Mouse (Mus musculus) inflammation-experienced regulatory T-cells, adult 6 months (primary cell): ENCODE measurements around the gene Haus5. TPM values are rescaled to one million over a fixed set of nuclear protein-coding genes. Genes with fewer than 3 reads are reported as not detected.
A peak's percentile ranks its signal among the peaks of the same experiment; 100 is the strongest.

ENCODE experiments used
- ATAC-seq: one replicate; pipeline ENCODE4 v1.8.0; 2017
- polyA plus RNA-seq, 3 experiments: library from polyadenylated mRNA; unstranded; fragments of 100-300 nt; shearing (Covaris generic); gene quantifications; one replicate each; pipeline ENCODE4 v1.2.1; 2017

Gene Haus5
- polyA plus RNA-seq, 3 experiments from 2014 or later: 23.9 to 33.9 (median 26.4) TPM

DNA sequence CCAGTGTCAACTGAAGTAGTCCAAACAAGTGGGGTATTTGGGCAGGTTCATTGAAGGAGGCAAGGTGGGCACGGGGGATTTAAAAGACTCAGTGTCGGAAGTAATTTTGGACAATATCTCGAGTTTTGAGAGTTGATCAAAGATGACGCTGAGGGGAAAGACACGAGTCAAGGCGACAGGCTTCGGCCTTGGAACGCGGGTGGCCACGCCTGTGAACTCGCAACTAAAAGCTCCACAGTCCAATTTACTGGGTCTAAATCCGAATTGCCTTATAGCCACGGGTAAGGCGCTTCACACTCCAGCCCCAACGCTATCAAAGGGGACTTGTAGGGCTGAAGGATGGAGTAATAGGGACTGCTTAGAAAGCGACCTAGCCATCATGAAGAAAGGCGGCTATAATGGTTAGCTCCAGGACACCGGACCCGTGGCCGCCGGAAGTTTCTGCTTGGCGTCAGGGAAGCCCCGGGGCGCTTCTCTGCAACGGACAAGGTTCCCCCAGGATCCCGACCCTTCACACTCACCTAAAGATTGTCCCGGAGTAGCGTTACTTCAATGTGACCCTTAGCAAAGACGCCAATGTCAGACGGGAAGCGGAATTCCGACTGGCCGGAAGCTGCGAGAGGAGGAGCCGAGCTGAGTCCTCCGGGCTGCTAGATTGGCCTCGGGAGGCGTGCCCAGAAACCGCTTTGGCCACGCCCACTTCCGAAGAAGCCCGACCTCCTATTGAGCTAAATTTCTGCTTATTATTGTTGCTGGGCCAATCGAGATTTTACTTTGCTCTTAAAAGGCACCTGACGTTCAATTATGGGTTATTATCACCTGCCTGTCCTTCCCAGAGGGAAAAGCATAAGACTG lies 39.0 kb downstream of the Haus5 start, which contains the start of gene Cox6b1:
Gene Cox6b1, minus strand, starts transcription at position 622 of the 855 bp plus-strand sequence.
- peak; percentile 100 for ATAC-seq

- ATAC-seq: no peak
Measured at GRCm38 (mm10) chr7:30619202-30619601, 45.6 kb downstream of the Haus5 start.

DNA sequence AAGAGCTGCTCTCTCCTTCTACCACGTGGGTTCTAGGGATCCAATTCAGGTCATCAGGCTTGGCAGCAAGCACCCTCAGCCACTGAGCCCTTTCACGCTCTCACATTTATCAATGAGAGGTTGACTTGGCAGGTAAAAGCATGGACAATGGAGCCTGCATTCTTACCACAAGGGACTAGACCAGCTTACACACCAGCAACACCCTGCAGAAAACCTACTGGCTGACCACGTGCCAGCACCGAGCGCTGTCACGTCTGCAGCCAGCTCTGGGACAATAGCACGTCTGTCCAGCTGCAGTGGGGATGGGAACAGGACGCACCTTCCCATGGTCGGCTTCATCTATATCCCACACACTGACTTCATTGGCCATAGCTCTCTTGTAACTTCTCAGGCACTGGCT lies 46.1 kb downstream of the Haus5 start:
- ATAC-seq: no peak

DNA sequence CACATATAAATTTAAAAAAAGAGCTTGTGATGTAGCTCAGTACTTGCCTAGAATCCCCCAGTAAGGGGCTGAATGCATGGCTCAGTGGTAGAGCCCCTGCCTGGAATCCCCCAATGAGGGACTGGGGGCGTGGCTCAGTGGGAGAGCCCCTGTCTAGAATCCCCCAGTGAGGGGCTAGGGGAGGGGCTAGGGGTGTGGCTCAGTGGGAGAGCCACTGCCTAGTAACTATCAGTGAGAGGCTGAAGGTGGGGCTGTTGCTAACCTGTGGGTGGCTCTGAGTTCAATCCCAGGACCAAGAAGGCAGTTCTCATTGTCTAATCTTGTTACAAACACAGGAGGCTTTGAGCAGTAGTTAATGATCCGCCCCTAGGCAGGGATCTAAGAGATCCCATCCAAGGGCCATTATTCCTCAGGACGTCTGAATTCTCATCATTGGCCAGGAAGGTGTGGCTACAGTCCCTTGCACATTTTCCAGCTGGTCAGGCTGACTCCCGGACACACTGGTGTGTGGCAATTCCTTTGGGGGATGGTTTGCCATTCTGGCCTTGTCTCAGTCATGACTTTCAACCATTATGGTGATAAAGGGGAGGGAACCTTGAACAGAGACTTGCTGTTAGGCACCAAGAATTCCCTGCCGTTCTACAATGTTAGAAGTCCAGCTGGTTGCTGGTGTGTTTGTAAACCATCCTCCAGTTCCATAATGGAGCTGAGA lies 49.6 kb downstream of the Haus5 start:
- no peak for ATAC-seq

- peak; percentile 46 for ATAC-seq
Measured at GRCm38 (mm10) chr7:30614454-30614853, 50.3 kb downstream of the Haus5 start.

DNA sequence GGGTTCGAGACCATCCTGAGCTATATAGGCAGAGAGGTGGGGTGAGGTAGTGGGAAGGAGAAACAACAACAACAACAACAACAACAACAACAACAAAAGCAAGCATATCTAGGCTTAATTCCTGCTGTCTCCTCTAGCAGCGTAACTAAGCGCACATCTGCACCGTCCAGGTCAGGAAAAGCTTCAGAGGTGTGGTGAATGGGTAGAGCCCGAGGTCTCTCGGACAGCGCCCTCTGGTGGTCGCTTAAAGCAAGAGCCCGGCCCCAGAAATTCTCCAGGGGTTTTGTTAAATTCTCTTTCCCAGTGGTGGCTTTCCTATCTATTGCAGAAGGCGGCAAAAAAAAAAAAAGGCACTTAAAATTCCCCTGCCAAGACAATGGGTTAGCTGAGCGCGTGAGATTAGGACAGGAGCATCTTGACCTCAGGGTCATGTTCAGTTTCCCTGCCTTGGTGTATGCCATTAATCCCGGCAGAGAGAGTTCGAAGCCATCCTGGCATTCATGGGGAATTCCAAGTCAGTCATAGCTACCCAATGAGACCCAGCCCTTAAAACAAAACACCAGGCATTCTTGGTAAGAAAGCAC lies 51.2 kb downstream of the Haus5 start:
- peak; percentile 77 for ATAC-seq

GRCm38 (mm10) chr7:30612654-30613402 lies 52.0 kb downstream of the Haus5 start, which contains the start of gene Upk1a:
Gene Upk1a (minus strand): TSS chr7:30612847.
- no peak for ATAC-seq

DNA sequence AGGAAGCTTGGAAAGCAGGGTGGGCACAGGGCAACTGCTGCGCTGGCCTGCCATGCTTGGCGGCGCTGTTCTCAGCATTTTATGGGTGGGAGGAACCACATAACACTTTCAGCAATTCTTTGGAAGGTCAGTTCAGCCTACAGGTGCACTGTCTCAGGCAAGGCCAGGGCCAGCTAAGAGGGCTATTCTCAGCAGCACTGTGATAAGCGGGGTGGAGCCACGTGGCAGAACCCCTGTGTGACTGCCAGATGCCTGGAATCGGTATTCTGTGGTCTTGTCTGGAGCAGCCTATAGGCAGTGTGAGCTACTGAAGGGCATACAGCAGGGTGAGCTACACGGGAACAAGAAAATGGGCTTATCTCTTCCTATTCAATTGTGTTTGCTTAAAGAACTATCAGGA lies 54.8 kb downstream of the Haus5 start:
- ATAC-seq: no peak

DNA sequence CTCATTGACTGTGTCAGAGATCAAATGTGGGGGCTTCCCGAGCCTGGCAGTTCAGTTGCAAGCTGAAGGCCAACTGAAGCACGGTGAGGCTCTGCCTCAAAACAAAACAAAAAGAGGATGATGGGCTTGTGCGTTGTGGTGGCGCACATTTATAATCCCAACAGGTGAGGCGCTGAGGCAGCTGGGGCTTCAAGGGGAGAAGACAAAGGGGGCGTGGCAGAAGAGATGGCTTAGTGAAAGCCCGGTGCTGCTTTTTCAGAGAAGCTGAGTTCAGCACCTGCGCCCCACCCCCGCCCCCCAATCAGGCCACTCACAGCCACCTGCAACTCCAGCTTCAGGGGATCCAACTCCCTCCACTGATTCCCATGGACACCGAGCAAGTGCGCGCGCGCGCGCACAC lies 56.3 kb downstream of the Haus5 start:
- no peak for ATAC-seq

GRCm38 (mm10) chr7:30607706-30608309 lies 57.0 kb downstream of the Haus5 start:
- peak; percentile 74 for ATAC-seq

GRCm38 (mm10) chr7:30604944-30605343 lies 59.9 kb downstream of the Haus5 start:
- no peak for ATAC-seq

- no peak for ATAC-seq
Measured at GRCm38 (mm10) chr7:30604424-30604823, 60.4 kb downstream of the Haus5 start.

Other genes with a start within 250 kb of the Haus5 start
- gene Hcst, start 245.1 kb downstream of the Haus5 start, polyA plus RNA-seq: 100 to 1,000 TPM; 484 to 574 (median 552) TPM
- 10 to 100 TPM; 37.3 to 50.8 (median 41.1) TPM for gene Nfkbid, start 243.3 kb downstream of the Haus5 start, polyA plus RNA-seq
- gene Aplp1, start 219.5 kb downstream of the Haus5 start, polyA plus RNA-seq: 1 to 10 TPM; 6.0 to 7.4 (median 6.0) TPM
- gene Kirrel2, start 207.3 kb downstream of the Haus5 start, polyA plus RNA-seq: not detected
- under 1 TPM in 1 of 3 experiments, not detected in 2; 0.11 TPM for gene Nphs1, start 206.7 kb downstream of the Haus5 start, polyA plus RNA-seq
- not detected for gene Prodh2, start 171.4 kb downstream of the Haus5 start, polyA plus RNA-seq
- gene Arhgap33, start 129.9 kb downstream of the Haus5 start, polyA plus RNA-seq: 1 to 10 TPM in 1 of 3 experiments, under 1 TPM in 2; 0.28 to 1.1 (median 0.91) TPM
- gene Hspb6, start 112.8 kb downstream of the Haus5 start, polyA plus RNA-seq: 1 to 10 TPM; 2.7 to 3.6 (median 2.8) TPM
- gene Proser3, start 112.7 kb downstream of the Haus5 start, polyA plus RNA-seq: 1 to 10 TPM; 2.8 to 4.5 (median 4.0) TPM
- gene Lin37, start 105.2 kb downstream of the Haus5 start, polyA plus RNA-seq: 100 to 1,000 TPM in 2 of 3 experiments, 10 to 100 TPM in 1; 94.5 to 112 (median 109) TPM
- 10 to 100 TPM; 56.1 to 60.5 (median 60.0) TPM for gene U2af1l4, start 101.7 kb downstream of the Haus5 start, polyA plus RNA-seq
- gene Gm49396, start 101.7 kb downstream of the Haus5 start, polyA plus RNA-seq: 10 to 100 TPM; 45.7 to 85.3 (median 82.8) TPM
- 100 to 1,000 TPM; 271 to 363 (median 299) TPM for gene Psenen, start 101.4 kb downstream of the Haus5 start, polyA plus RNA-seq
- 100 to 1,000 TPM; 118 to 196 (median 157) TPM for gene Igflr1, start 99.6 kb downstream of the Haus5 start, polyA plus RNA-seq
- gene Kmt2b, start 76.3 kb downstream of the Haus5 start, polyA plus RNA-seq: 10 to 100 TPM; 15.7 to 23.0 (median 22.6) TPM
- gene Zbtb32, start 66.1 kb downstream of the Haus5 start, polyA plus RNA-seq: 10 to 100 TPM; 11.7 to 28.7 (median 11.9) TPM
- gene Upk1a, start 52.1 kb downstream of the Haus5 start, polyA plus RNA-seq: 1 to 10 TPM in 2 of 3 experiments, under 1 TPM in 1; 0.47 to 3.1 (median 1.5) TPM
- 100 to 1,000 TPM; 376 to 780 (median 668) TPM for gene Cox6b1, start 38.8 kb downstream of the Haus5 start, polyA plus RNA-seq
- not detected for gene Etv2, start 29.1 kb downstream of the Haus5 start, polyA plus RNA-seq
- gene Rbm42, start 14.7 kb downstream of the Haus5 start, polyA plus RNA-seq: 10 to 100 TPM; 21.7 to 30.7 (median 28.0) TPM
- gene Pmis2, start 6.6 kb upstream of the Haus5 start, polyA plus RNA-seq: not detected
- not detected for gene 2200002J24Rik, start 33.9 kb upstream of the Haus5 start, polyA plus RNA-seq
- gene Atp4a, start 47.2 kb upstream of the Haus5 start, polyA plus RNA-seq: not detected
- gene Tmem147, start 64.5 kb upstream of the Haus5 start, polyA plus RNA-seq: 10 to 100 TPM; 43.1 to 55.2 (median 48.6) TPM
- under 1 TPM in 2 of 3 experiments, not detected in 1; 0.39 to 0.46 TPM for gene Gapdhs, start 78.7 kb upstream of the Haus5 start, polyA plus RNA-seq
- gene Sbsn, start 86.5 kb upstream of the Haus5 start, polyA plus RNA-seq: 1 to 10 TPM in 2 of 3 experiments, not detected in 1; 1.5 to 1.6 TPM
- not detected for gene Dmkn, start 98.8 kb upstream of the Haus5 start, polyA plus RNA-seq
- not detected for gene Krtdap, start 122.9 kb upstream of the Haus5 start, polyA plus RNA-seq
- 1 to 10 TPM in 1 of 3 experiments, under 1 TPM in 2; 0.50 to 3.1 (median 0.82) TPM for gene Ffar2, start 158.8 kb upstream of the Haus5 start, polyA plus RNA-seq
- under 1 TPM in 1 of 3 experiments, not detected in 2; 0.27 TPM for gene Ffar3, start 191.2 kb upstream of the Haus5 start, polyA plus RNA-seq
- gene Ffar1, start 196.6 kb upstream of the Haus5 start, polyA plus RNA-seq: under 1 TPM in 2 of 3 experiments, not detected in 1; 0.17 to 0.20 TPM
- gene Cd22, start 215.3 kb upstream of the Haus5 start, polyA plus RNA-seq: 10 to 100 TPM; 10.5 to 17.5 (median 12.3) TPM
- not detected for gene Mag, start 249.9 kb upstream of the Haus5 start, polyA plus RNA-seq